Mouse (Mus musculus) central nervous system, embryonic 11.5 days (tissue): ENCODE results near the gene C1ql3. TPM values are rescaled to one million over a fixed set of nuclear protein-coding genes. Genes with fewer than 3 reads are reported as not detected.

Experiments
- polyA plus RNA-seq: library from polyadenylated mRNA; depleted of rRNA; stranded (reverse); fragments of >200 nt; gene quantifications from 2 replicates; pipeline ENCODE4 v1.2.3, GENCODE M21; 2012; rRNA removed

Gene C1ql3
- polyA plus RNA-seq = 0.88 and 1.6 TPM in 2 replicates

DNA sequence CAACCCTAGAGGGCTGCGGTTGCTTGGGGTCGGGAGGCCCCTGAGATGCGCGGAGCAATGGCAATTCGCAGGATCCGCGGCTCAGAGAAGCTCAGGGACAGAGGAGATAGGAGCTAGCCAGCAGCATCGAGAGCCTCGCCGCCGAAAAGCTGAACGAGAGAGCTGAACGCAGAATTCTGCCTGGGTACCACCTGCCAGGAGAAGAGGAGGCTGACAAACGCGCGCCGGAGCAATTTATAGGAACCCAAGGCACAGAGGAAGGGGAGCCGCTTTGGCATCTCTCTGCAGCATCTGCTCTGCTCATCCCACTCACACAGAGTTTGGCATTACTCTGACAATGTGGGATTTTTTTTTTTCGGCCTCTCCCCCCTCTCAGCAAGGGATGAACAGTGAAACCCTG lies at the start of gene C1ql3:
Gene C1ql3, minus strand, starts transcription at position 335 of the 400 bp plus-strand sequence.

Other genes with a start within 250 kb of the C1ql3 start
- gene Pter, start 87.8 kb downstream of the C1ql3 start, polyA plus RNA-seq = 5.8 and 8.5 TPM in 2 replicates